Mouse (Mus musculus): Measurements from ENCODE around the gene Bag3.

DNA sequence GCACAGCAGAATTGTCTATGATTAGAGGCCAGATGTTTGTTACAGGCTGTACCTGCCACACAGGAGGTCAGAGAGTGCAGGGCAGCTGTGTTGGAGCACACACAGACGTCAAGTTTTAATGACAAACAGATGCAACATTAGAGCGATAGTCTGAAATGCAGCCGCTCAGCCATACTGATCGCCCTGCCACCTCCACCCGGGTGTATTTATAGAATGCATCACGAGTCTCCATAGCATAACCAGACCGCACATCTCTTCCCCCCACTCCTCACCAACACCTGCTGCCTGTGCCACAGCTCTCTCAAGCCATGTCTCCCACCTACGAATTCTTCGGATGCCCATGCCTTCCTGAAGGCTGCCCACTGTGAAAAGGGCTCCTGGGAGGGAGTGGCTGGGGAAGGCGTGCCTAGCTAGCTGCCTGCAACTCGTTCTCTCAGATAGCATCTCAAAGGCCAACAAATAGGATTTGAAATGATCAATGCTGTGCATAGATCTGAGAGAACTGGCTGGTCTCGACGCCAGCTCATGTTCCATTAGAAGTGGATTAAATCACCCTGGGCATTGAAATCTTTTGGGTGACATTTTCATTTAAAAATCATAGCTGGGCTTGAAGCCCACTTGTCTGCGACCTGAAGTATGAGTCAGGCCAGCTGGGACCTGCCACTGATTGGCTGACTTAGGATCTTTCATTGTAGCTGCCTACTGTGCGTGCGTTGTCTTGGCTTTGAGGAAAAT is 3.9 kb upstream of the Bag3 start:
- TF ChIP-seq CTCF (conservative IDR thresholded peaks at IDR 0.05; ENCODE audit: low read length) (no peak), NANOG (IDR thresholded peaks at IDR 0.05; ENCODE audit: borderline replicate concordance, low read length) (no peak), POU5F1 (IDR thresholded peaks at IDR 0.05; ENCODE audit: borderline replicate concordance, low read length) (no peak)
